Mouse (Mus musculus) retina, embryonic 14.5 days (tissue): Measurements from ENCODE around the gene Xylt1.

ENCODE experiments used
- DNase-seq: peaks from one replicate; pipeline ENCODE4 v3.0.0-alpha.2; 2015; ENCODE audit warnings: low spot score

Gene Xylt1

GRCm38 (mm10) chr7:117516896-117517295, 136.1 kb downstream of the Xylt1 start:
- DNase-seq: no peak

GRCm38 (mm10) chr7:117521369-117521768, 140.6 kb downstream of the Xylt1 start:
- DNase-seq: no peak

DNA sequence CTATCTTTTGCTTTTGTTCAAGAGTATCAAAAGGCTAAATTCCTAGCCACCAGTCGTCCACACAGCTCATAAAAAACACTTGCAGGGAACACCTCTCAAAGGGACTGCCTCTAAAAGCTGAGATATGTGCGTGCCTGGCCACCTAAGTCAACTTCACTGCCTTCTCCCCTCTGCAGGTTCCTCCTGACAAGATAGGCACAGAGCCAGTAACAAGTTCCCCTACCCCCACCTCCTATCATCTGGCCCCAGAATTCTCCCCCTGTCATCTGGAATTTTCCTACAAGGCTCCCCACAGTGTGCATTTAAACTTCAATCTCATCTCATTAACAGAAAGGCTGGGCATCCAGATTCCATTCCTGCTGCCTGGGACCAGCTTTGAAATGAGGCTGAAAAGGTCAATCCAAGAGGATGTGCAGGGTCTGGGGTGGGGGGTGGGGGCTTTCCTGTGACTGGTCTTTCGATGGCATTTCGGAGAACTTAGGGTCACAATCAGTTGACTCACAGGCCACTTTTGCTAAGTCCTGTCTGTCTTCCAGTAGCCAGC, 141.4 kb downstream of the Xylt1 start:
- DNase-seq: peak; percentile 31

DNA sequence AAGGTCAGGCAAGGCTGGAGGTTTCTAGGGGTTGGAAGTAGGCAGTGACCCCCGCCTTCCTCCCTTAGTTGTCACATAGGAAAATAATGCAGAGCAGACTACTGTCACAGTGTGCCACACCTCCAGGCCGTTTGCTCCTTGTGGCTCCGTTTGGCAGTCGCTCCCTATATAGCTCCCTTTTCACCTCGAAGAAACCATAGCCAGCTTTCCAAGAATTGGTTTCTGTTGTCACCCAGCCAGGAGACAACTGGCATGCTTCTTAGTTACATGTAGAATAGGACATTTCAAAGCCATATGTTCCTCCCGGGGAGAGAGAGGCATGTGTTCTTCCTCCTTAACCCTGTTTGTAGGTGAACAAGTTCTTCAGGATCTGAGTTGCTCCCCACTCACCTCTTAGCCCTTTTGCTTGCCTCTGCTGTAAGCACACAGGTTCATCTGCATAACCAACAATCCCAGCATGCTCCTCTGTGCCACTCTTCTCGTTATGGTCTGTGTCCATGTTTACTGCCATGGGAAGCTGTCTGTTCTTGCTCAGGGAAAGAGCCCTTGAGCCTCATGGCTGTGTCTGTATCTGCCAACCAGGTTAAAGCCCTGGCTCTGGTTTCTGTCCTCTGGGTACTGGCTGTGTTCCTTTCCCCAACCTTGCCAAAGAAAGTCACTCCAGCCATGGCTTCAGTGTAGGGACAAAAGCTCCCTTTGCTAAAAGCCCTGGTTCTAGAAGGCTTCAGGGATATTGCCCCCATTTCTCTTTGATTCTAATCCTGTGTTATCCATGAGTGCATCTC, 143.8 kb downstream of the Xylt1 start:
- DNase-seq: no peak

GRCm38 (mm10) chr7:117525678-117526077, 144.9 kb downstream of the Xylt1 start:
- DNase-seq: no peak

DNA sequence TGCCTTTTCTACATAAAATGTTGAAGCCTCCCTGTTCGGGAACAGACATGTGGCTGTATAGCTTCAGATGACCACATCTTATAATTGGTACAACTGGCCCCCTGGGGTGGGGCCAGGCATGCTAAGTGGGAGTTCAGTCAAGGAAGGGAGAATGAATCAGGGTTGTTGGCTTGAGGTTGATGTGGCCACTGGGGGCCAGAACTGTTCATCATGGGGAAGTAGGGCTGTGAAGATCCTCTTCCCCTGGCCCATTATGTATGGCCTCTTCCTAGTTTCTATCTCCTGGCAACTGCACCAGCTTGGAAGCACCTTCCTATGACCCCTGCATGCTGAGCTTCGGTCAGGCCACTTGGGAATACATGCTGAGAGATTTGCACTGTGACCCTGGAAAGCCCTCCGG, 145.8 kb downstream of the Xylt1 start:
- no peak for DNase-seq

GRCm38 (mm10) chr7:117529787-117530655, 149.2 kb downstream of the Xylt1 start:
- DNase-seq: no peak

DNA sequence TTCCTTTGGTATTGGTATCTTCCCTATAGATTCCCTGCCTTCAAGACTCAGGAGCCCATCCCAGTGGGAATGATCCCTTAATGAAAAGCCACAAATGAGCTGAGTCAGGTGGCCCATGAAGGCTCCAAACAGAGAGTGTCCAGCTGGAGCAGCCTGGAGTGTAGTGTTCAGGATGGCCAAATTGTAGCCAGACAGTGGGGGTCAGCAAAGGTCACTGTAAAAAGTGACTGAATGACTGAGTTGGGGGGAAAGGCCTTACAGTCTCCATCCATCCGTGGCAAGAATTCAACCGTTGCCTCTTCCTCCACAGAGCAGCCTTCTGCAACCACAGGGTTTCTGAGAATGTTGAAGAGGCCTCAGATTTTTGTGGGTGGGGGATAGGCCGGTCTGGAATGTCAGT, 151.9 kb downstream of the Xylt1 start:
- DNase-seq: no peak

DNA sequence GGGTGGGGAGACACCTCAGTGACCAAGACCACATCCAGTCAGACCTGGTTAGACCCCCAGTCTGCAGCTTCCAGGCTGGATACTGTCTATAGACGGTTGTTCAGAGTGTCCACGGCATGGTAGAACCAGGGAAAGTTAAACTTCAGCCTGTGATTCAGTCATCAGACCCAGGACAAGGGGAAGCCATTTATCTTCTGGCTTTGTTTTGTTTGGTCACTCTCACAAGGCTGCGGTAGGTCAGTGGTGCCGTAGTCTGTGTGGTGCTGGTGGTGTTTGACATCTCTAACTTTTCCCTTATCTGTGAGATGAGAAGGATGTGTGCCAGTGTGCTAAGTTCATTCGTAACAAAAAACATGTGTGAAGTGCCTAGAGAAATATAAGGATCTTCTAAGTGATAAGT, 152.4 kb downstream of the Xylt1 start:
- no peak for DNase-seq

DNA sequence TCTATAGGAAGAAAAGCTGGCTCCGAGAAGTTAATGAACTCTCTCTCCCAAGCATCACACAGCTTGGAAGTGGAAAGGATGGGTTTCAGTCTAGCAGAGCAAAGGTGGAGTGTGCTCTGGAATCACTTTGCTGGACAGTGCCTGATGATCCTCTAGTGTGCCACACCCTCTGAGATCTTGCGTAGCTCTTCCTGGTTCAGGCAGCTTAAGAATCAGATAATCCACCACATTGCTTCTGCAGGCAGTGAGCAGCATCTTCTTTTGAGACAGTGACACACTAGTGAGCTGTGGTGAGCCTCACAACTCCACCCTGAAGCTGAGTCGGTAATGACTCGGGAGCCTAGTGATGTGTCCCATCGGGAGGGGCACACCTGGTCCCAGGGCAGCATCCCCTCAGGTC, 159.2 kb downstream of the Xylt1 start:
- no peak for DNase-seq

- DNase-seq: no peak
Observed at GRCm38 (mm10) chr7:117540413-117540812, 159.6 kb downstream of the Xylt1 start.

GRCm38 (mm10) chr7:117541056-117541455, 160.3 kb downstream of the Xylt1 start:
- no peak for DNase-seq

DNA sequence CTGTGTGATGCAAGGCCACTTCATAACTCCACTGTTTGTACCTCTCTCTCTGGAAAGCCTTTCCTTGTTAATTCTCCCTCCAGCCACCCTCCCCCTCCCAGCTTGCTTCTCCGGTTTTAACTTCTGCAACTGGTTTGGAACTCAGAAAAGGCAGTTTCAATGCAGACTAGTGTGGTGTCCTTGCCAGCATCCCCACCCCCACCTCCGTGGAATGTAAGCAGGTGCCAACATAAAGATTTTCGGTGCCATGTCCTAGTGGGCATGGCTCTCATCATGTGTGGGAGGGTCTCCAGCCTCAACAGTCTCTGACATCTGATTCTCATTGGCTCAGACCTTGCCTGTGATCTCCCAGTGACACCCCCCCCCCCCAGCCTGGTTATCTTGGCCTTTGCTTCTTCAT, 160.9 kb downstream of the Xylt1 start:
- no peak for DNase-seq

- DNase-seq: no peak
Observed at GRCm38 (mm10) chr7:117543041-117543440, 162.3 kb downstream of the Xylt1 start.

DNA sequence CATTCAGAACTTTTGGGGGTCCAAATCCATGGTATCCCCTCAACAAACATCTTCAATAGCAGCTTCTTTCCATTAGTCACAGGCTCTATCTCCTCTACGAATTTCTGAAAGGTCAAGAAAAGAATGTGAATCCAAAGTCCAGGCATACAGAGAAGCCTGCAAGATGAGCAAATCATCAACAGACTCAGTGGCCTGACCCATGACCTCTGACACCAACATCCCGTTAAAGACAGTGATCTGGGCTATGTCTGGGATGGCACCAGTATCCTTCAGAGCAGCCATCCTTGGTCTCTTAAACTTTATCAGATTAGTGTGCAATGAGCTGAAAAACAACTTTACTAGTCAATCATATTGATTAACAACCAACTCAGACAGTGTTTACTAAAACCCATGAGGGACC, 163.3 kb downstream of the Xylt1 start:
- DNase-seq: no peak

GRCm38 (mm10) chr7:117548301-117548700, 167.5 kb downstream of the Xylt1 start:
- DNase-seq: no peak

DNA sequence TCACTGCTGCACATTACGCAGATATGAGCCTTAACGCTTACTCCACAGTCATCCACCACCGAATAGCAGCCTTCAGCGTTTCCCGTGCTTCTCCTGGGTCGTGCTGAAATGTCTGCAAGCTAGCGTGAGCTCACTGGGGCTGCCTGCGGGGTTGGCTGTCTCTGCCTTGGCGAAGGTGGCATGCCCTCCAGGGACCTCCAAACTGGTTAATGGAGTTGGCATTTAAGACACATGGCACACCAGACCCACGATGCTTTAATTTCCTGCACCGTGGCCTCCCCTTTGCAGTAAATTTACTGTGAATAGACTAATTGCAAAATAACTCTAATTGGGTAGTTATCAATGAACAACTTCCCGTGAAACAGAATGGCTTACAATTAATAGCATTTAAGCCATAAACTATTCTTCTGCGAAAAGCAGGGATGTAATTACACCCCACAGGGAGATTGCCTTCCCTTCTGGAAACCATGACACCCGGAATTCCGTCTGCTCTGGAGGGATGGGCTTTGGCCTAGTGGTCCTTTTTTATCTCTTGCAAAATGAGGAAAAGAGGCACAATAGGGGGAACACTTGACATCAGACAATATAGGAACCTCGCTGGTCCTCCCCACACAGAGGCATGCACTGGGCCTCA, 170.3 kb downstream of the Xylt1 start:
- no peak for DNase-seq

DNA sequence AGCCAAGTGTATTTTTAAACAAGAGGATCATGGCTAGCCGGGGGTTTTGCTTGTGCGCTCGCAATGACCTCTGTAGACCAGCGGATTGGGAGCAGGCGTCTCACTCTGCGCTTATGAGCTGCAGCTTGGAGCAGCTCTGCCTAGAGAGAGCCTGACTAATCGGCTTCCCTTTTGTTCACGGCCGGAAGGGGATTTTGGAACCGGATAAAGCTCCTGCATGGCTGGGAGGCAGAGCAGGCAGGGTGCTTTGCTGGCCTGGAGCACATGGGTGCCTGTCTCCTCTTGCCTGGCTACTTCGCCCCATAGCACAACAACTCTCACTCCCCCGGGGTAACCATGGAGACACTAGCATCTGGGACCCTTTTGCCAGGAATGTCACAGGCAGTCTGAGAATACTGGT, 172.4 kb downstream of the Xylt1 start:
- peak; percentile 53 for DNase-seq

GRCm38 (mm10) chr7:117555735-117556134, 175.0 kb downstream of the Xylt1 start:
- peak; percentile 27 for DNase-seq

DNA sequence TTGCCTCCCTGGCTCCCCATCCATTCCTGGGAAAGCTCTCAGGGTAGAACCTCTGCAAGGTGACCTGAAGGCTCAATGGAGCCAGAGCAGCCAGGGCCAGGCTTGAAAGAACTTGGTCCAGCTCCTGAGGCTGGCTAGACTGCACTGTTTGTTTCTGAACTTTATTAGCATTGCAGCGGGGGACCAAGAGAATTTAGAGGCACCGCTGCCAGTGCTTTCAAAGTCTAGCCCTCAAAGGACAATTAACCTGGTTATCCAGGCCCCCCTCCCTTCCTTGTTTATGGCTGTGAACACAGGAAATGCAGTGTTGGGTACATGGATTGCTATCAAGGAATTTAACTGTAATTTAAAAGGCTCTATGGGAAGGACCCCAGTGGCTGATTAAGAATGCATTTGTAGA, 177.4 kb downstream of the Xylt1 start:
- DNase-seq: no peak

GRCm38 (mm10) chr7:117559051-117559450, 178.3 kb downstream of the Xylt1 start:
- DNase-seq: no peak

DNA sequence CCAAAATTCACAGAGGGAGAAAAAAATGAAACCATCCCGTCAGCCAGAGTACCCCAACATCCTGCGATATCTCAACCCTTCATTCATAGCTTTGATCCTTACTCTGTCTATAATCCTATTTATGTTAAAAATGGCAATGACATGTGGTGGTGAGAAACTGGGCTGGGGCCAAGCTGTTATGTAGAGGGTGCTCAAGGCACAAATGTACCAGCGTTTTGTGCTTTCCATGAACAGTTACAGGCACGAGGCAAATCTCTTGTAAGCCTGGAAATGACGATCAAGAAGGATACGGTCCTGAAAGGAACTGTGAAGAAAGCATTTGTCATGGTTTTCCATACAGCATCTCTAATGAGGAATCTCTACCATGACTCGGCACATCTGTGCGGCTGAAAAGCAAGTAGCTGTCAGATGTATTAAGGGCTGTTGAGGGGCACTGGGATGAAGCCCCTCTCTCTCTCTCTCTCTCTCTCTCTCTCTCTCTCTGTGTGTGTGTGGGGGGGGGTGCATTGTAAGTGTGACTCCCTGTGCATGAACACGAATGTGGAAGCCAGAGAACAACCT, 183.2 kb downstream of the Xylt1 start:
- no peak for DNase-seq
